Comparison of ENCODE assay signal across 15 mouse cellular contexts in the genomic region with DNA sequence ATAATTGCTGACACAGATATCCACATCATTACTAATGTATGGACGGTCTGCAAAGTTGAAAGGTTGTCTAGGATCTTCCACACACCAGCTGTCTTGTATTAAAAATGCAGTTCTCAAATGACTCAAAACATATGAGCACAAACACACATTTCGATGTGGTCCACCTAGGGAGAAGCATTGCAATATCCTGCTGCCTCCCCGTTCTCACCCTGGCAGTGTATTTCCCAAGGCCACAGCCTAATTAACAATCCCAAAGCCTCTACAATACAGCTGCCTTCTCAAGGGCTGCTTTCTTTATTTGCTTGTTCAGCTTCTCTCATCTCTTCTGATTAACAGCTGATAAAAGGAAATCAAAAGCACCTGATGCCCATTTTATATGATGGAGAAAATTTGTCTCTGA.
DNase-seq lines count a peak whose midpoint lies in the region; ATAC-seq and TF ChIP-seq lines count a peak whose summit lies in the region.
"Had no signal": no experiment of that assay in that cellular context is flagged by ENCODE, and none has a peak within 500 bp of the region (broad histone marks: within the 10 kb centered on the region; RNA-seq: fewer than 3 reads in every experiment).

No protein-coding gene starts in this region.

- H3K4me2 ChIP-seq in hindbrain, embryonic 11.5 days (replicated peaks; ENCODE audit: low read depth, low read length) = no peak overlapping the region
- H3K4me2 ChIP-seq in hindbrain, postnatal 0 days (ENCODE audit: low read depth, low read length) = no peak overlapping the region
- H3K4me2 ChIP-seq in forebrain, embryonic 16.5 days (ENCODE audit: low read length) = no peak overlapping the region
- no peak overlapping the region for H3K4me2 ChIP-seq in neural tube, embryonic 15.5 days
- H3K4me2 ChIP-seq: lung, embryonic 15.5 days had no signal

- peak; percentile 76 for ATAC-seq in hindbrain, embryonic 11.5 days (ENCODE audit: low FRiP score)
- ATAC-seq in hindbrain, postnatal 0 days = no peak
- peak; percentile 33; the same call in 1 of the 2 replicates for ATAC-seq in forebrain, embryonic 16.5 days
- peak; percentile 38; the same call in 1 of the 2 replicates for ATAC-seq in neural tube, embryonic 15.5 days (ENCODE audit: low FRiP score)
- ATAC-seq: intestine, embryonic 16.5 days had no signal

- WGBS in hindbrain, embryonic 11.5 days = 57% methylated on average over 3 of the region's 3 CpGs
- WGBS in hindbrain, postnatal 0 days = 38% methylated on average over 3 of the region's 3 CpGs
- WGBS in forebrain, embryonic 16.5 days = 48% methylated on average over 3 of the region's 3 CpGs
- WGBS in neural tube, embryonic 15.5 days = 39% methylated on average over 3 of the region's 3 CpGs

- no peaks in the 10 kb centered on the region for H3K36me3 ChIP-seq in hindbrain, embryonic 11.5 days (ENCODE audit: control insufficient read depth, insufficient read depth, low read length)
- no peaks in the 10 kb centered on the region for H3K36me3 ChIP-seq in hindbrain, postnatal 0 days (ENCODE audit: insufficient read depth, low read length)
- H3K36me3 ChIP-seq in forebrain, embryonic 16.5 days (ENCODE audit: control insufficient read depth, insufficient read depth) = no peaks in the 10 kb centered on the region
- no peaks in the 10 kb centered on the region for H3K36me3 ChIP-seq in neural tube, embryonic 15.5 days
- H3K36me3 ChIP-seq: lung, embryonic 15.5 days had no signal

- H3K27me3 ChIP-seq in hindbrain, embryonic 11.5 days (ENCODE audit: control insufficient read depth, insufficient read depth, low read length) = no peaks in the 10 kb centered on the region
- no peaks in the 10 kb centered on the region for H3K27me3 ChIP-seq in hindbrain, postnatal 0 days (ENCODE audit: insufficient read depth, low read length)
- no peaks in the 10 kb centered on the region for H3K27me3 ChIP-seq in forebrain, embryonic 16.5 days (replicated peaks; ENCODE audit: control insufficient read depth, insufficient read depth, low read length)
- H3K27me3 ChIP-seq in neural tube, embryonic 15.5 days (replicated peaks) = no peaks in the 10 kb centered on the region
- H3K27me3 ChIP-seq: lung, embryonic 15.5 days had no signal

- H3K27ac ChIP-seq in hindbrain, embryonic 11.5 days (ENCODE audit: low read depth, low read length) = no peak overlapping the region
- no peak overlapping the region for H3K27ac ChIP-seq in hindbrain, postnatal 0 days
- H3K27ac ChIP-seq in forebrain, embryonic 16.5 days (ENCODE audit: low read length) = no peak overlapping the region
- no peak overlapping the region; the same call in 1 of the 2 replicates for H3K27ac ChIP-seq in neural tube, embryonic 15.5 days (replicated peaks)
- H3K27ac ChIP-seq: liver, embryonic 14.5 days; lung, embryonic 15.5 days; macrophage; stomach, postnatal 0 days had no signal

- no peak overlapping the region for H3K4me3 ChIP-seq in hindbrain, embryonic 11.5 days (ENCODE audit: low read depth, low read length)
- H3K4me3 ChIP-seq in hindbrain, postnatal 0 days (ENCODE audit: low read length) = no peak overlapping the region
- H3K4me3 ChIP-seq in forebrain, embryonic 16.5 days (replicated peaks; ENCODE audit: low read length) = no peak overlapping the region
- no peak overlapping the region for H3K4me3 ChIP-seq in neural tube, embryonic 15.5 days (replicated peaks)
- H3K4me3 ChIP-seq: lung, embryonic 15.5 days had no signal

- no peaks in the 10 kb centered on the region for H3K9me3 ChIP-seq in hindbrain, embryonic 11.5 days (ENCODE audit: control insufficient read depth, low read length)
- H3K9me3 ChIP-seq in hindbrain, postnatal 0 days (ENCODE audit: low read length) = no peaks in the 10 kb centered on the region
- no peaks in the 10 kb centered on the region for H3K9me3 ChIP-seq in forebrain, embryonic 16.5 days (ENCODE audit: control insufficient read depth, low read length)
- H3K9me3 ChIP-seq in neural tube, embryonic 15.5 days (replicated peaks) = no peaks in the 10 kb centered on the region
- H3K9me3 ChIP-seq: lung, embryonic 15.5 days had no signal

- peak; percentile 5 for DNase-seq in hindbrain, embryonic 11.5 days (ENCODE audit: low spot score)
- no peak for DNase-seq in hindbrain, postnatal 0 days (ENCODE audit: low spot score)
- peak; percentile 2 for DNase-seq in mesoderm, embryonic 11.5 days (ENCODE audit: low read depth, low spot score)
- no peak for DNase-seq in left cerebral cortex, adult 18-20 months (ENCODE audit: low spot score in 2 of 2)
- DNase-seq in cerebellum, adult 9-11 months = no peak
- DNase-seq: cerebellum, postnatal 10 days; gastrocnemius, postnatal 36 days; layer of hippocampus, postnatal 36 days had no signal

- H3K4me1 ChIP-seq in hindbrain, embryonic 11.5 days (replicated peaks; ENCODE audit: control insufficient read depth, insufficient read depth, low read length) = no peaks in the 10 kb centered on the region
- H3K4me1 ChIP-seq in hindbrain, postnatal 0 days (ENCODE audit: insufficient read depth, low read length) = no peaks in the 10 kb centered on the region
- H3K4me1 ChIP-seq in forebrain, embryonic 16.5 days (replicated peaks; ENCODE audit: control insufficient read depth, insufficient read depth, low read length) = no peaks in the 10 kb centered on the region
- H3K4me1 ChIP-seq in neural tube, embryonic 15.5 days = 0 out of 2 replicates have a peak, but pooled peaks cover 2% of the 10 kb centered on the region
- H3K4me1 ChIP-seq: lung, embryonic 15.5 days had no signal

- no peak overlapping the region for H3K9ac ChIP-seq in hindbrain, embryonic 11.5 days (ENCODE audit: low read depth, low read length)
- no peak overlapping the region for H3K9ac ChIP-seq in hindbrain, postnatal 0 days (replicated peaks; ENCODE audit: low read length)
- no peak overlapping the region for H3K9ac ChIP-seq in forebrain, embryonic 16.5 days (replicated peaks; ENCODE audit: low read depth, low read length)
- H3K9ac ChIP-seq in neural tube, embryonic 15.5 days (replicated peaks) = no peak overlapping the region
- H3K9ac ChIP-seq: liver, embryonic 14.5 days; lung, embryonic 15.5 days had no signal

- no peak for TF ChIP-seq CTCF in hindbrain, postnatal 0 days (IDR thresholded peaks at IDR 0.05; ENCODE audit: low read depth)

Comparison
In these comparisons a context has a peak if more than half of its experiments do, and no peak if none do; other contexts are left out.
1. DNase-seq: peak in hindbrain, embryonic 11.5 days (single experiment) and mesoderm, embryonic 11.5 days (single experiment); none in hindbrain, postnatal 0 days (single experiment), left cerebral cortex, adult 18-20 months (0 of 2) and cerebellum, adult 9-11 months (single experiment).